Mouse (Mus musculus): ENCODE results near the gene Ddx39b.

DNA sequence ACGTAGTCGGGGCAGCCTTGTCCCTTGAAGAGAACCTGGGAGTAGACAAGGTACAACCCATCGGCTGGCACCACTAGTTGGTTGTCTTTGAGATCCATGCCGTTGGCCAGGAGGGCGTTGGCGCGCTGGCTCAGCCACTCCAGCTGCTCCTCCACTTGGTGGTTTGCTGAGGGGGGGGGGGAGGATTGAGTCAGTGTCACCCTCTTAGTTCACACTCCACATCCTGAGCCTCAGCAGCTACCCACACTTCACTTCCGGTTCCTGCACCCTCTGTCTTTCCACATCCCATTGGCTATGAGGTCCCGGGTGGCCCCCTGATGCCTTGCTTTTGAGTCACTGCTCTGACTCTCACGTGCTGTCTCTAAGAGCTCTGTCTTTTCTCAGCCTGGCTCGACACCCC, 41.1 kb upstream of the Ddx39b start:
- TF ChIP-seq POLR2A (IDR thresholded peaks at IDR 0.05; ENCODE audit: insufficient read depth, low read depth, low read length) (no peak), CTCF (IDR thresholded peaks at IDR 0.05) (no peak)

Measured in heart, adult 2 months (tissue).